Mouse (Mus musculus) embryonic fibroblast, embryonic 13.5 days (primary cell): ENCODE data around the gene Tacr1.

Source experiments
- CTCF ChIP-seq: IDR thresholded peaks from 2 replicates; pipeline ENCODE4 v1.5.1; 2011; ENCODE audit warnings: mild to moderate bottlenecking, control low read depth, low read length, moderate library complexity, borderline replicate concordance; ENCODE audit not compliant: insufficient read depth
- POLR2A ChIP-seq: IDR thresholded peaks from 2 replicates; pipeline ENCODE4 v1.6.1; 2011; ENCODE audit warnings: low read depth, mild to moderate bottlenecking, control low read depth, low read length, moderate library complexity

DNA sequence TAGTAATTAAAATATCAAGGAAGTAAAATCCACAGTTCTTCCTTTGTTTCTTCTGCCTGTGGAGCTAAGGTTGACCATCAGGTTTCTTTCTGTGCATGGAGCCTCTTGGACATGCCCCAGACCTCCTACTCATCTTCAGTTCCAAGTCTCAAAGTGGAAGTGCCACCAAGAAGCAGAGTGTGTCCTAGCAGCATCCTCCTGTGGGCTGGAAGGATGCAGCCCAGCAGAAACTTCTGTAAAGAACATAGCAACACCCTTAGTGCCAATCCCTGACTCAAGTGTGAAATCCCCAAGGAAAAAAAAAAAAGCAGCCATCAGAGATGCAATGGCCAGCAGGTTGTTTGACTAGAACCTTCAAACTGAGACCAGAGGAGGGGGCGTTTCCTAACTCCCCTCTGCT is 81.7 kb downstream of the Tacr1 start:
- TF ChIP-seq POLR2A (no peak), CTCF (no peak)
